Mouse (Mus musculus) layer of hippocampus, adult 11-12 months (tissue): ENCODE data around the gene Ppp2r2c.
A peak's percentile ranks its signal among the peaks of the same experiment; 100 is the strongest.

Experiments used
- DNase-seq: peaks from one replicate; pipeline ENCODE4 v3.0.0; 2022; ENCODE audit warnings: low spot score

The Ppp2r2c gene

DNA sequence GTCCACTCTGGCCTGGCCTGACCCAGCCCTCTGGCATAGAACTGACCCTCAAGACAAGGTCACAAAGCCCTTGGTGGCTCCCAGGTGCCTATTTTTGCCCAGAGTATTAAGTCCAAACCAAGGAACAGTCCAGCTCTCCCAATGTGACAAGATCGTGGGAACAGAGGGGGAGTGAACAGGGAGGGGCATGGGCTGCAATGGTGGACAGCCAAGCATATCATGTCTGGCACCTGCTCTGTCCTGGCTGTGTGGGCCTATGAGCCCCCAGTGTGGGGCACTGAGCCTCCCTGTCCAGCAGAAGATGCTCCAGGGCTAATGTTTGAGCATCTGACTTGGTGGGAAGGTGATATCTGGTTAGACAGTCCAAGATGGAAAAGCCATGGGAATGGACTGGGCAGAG, 118.3 kb downstream of the Ppp2r2c start:
- DNase-seq: no peak

DNA sequence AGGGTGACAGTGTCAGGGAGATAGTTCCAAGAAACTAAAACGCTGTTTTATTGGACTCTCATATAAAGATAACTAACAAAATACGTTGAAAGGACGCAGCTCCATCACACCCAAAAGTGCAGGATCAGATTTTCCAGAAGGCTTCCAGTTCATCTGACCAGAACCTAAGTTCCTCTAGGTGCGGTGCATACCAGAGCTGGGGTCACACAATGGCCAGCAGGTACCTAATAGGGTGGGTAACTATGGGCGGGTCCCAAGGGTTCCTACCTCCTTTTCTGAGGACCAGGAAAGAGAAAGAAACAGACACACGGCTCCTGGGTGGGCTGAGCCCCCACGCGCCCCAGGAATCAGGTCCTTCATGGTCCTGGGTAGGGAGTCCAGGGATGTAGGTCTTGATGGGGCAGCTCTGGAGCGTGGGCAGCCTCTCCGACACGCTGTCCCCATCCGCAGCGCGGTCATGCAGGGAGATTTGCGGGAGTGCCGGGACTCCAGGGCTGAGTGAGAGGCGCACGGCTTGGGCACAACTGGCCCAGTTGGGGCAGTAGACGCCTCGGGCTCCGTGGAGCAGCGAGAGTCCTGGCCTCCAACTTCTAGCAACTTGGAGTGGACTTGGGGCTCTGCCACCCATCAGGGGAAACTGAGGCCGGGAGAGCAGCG, 119.9 kb downstream of the Ppp2r2c start:
- peak; percentile 28 for DNase-seq

DNA sequence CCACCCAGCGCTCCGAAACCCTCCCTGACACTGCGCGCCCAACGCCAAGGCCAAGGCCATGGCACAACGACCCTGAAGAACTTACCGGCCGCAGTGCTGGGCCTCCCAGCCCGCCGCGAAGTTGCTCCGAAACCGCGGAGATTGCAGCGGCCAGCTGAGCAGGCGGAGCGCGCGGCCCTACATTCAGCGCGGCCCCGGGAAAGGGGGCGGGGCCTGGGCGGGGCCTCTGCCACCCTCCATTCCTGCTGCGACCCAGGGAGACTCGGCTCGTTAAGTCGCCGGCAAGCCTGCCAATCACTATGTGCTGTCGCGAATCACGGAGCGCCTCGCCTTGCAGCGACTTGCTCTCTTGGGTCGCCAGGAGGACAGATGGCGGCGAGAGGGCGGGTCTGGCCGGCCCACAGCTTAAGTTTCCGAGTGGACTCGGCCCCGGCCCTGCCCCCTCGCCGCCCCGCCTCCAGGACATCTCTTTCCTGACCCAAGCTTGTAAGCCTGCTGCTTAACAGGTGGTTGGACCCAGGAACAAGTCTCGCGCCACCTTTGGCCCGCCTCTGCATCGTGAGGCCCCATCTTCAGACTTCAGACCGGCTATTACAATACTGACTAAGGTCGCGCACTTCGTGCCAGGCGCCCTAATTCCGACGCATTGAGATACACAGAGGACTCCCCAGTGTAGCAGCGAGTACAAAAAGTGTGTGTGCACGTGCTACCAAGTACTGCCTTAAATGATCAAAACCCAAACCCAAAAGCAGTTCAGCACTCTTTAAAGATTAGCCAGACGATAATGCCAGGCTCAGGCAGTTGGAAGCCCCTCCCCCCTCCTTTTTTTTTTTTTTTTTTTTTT, 120.7 kb downstream of the Ppp2r2c start, which contains the start of gene Wfs1:
Gene Wfs1, minus strand, starts transcription at position 425 of the 844 bp plus-strand sequence.
- DNase-seq: peak; percentile 97

DNA sequence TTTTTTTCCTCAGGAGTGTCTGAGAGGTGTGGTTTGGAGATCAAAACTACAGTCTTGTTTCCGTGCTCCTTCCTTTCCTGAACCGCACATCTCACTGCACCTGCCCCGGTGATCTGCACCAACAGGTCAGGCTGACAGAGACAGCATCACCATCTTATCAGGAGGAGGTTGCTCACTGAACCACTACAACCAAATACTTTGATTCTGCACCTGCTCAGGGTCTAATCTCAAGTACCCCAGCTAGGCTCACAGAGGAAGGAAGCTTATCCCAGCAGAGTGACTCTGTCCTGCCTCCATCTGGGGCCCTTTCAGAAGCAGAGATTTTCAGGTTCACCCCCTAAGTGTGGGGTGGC, 121.3 kb downstream of the Ppp2r2c start:
- DNase-seq: no peak

DNA sequence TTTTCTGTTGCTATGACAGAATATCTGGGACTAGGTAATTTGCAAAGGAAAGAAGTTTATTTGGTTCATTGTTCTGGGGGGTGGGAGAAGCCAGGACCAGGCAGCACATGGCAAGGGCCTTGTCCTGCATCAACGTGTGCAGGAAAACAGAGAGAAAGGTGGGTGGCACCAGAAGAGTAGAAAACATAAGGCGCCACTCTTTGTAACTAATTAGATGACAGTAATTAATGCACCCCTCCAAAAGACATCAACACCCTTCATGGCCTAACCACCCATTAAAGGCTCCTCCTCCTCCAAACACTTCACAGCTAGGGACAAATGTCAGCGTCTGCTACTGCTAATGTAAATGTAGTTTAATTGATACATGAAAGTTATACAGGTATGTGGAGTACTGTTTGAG, 121.9 kb downstream of the Ppp2r2c start:
- DNase-seq: no peak

DNA sequence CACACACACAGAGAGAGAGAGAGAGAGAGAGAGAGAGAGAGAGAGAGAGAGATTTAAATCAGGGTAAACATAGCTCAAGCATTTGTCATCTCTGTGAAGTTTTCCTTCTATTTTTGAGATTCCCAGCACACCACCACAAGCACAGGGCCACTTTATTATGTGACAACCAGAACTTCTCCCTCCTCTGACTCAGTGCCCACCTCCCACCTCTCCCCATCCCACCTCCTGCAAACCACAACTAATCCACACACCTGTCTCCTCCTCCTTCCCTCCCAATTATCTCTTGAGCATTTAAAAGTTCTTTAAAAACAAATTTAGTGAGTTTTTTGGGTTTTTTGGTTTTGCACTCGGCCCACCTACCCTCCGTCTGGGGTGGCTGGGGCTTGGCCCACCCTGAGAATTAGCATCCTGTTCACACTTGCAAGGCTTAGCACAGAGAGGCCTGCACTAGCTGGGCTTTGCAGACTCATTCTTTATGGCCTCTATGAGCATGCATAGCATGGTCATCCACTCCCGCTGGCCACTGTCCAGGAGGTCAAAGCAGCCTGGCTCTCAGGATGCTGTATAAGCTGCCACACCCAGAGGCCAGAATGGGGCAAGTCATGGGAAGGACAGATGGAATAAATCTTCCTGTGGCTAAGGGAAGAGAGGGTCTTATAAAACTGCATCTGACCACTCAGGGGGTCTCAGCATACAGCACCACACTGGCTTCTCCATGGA, 122.5 kb downstream of the Ppp2r2c start:
- DNase-seq: no peak

DNA sequence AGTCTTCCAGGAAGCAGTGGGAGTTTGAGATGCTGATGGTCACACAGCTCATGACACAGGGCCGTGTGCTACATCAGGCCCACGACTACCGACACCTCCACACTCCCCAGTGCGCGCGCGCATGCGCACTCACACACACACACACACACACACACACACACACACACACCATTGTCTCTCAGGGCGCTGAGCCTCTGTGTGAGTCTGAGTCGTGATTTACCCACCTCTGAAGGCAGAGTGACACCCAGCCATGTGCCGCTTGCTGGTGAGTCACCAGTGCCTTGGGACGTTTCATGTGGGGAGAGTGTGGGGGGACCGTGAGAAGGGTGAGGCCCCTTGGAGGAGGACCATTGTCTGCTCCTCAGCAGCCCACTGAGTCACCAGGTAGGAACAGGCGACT, 128.1 kb downstream of the Ppp2r2c start:
- no peak for DNase-seq

DNA sequence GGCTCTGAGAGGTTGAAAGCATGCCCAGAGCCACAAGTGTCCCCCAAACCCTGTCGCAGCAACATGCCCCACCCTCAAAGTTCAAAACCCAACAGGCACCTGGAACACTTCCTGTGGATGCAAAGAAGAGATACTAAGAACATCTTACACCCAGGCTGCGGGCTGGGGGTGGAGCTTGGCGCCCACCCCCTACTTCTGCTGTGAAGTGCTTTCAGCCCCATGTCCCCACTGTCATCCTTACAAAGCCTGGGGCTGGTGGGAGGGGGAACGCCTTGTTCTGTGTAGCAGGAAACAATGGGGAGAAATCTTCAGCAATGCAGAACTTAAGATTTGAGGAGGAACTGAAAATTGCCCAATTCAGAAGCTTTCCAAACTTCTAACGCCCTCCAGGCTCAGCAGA, 129.7 kb downstream of the Ppp2r2c start:
- no peak for DNase-seq

DNA sequence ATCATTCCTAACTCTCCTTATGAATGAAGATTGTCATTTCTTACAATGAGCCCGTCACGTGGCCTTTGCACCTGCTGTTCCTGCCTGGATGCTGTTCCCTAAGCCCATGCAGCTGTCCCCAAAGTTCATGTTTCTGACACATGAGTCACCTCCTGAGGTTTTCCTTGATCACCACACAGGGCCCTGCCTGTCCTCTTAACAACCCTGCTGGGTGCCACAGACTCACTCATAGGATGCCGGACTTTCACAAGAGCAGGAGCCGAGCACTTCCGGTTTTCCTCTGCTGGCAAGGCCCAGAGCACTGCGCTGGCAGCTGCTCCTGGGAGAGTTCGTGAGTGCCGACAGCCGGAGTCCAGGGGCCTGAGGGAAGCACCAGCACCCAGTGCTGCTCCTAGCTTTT, 132.7 kb downstream of the Ppp2r2c start:
- no peak for DNase-seq

DNA sequence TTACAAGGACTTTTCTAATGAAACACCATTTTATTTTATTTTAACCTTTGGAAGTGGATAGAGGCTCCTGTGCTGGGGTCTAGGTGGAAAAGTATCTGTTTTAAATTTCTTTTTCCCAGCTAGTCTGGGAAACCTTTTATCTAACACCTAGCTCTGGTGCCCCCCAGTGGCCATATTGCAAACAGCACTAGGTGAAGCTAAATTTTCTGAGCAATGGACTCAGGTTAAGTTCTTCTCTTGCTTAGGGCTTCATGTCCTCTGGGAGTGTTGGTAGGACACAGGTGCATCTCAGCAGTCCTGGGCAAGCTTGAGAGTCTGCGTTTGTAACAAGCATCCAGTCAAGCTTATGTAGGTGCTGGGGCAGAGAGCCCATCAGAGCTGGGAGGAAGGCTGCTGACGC, 133.7 kb downstream of the Ppp2r2c start:
- peak; percentile 82 for DNase-seq
